Mouse (Mus musculus): ENCODE data around the gene Pik3c2b.
A peak's percentile ranks its signal among the peaks of the same experiment; 100 is the strongest.

The Pik3c2b gene

GRCm38 (mm10) chr1:133100980-133101798 is 55.7 kb downstream of the Pik3c2b start:
- peak; percentile 87 for DNase-seq (ENCODE audit: low spot score)

GRCm38 (mm10) chr1:133102108-133102507 is 56.6 kb downstream of the Pik3c2b start:
- DNase-seq (ENCODE audit: low spot score), result no peak

- DNase-seq (ENCODE audit: low spot score), result no peak
Observed at GRCm38 (mm10) chr1:133103315-133103714, 57.8 kb downstream of the Pik3c2b start.

GRCm38 (mm10) chr1:133103871-133104270 is 58.4 kb downstream of the Pik3c2b start:
- DNase-seq (ENCODE audit: low spot score), result no peak

DNA sequence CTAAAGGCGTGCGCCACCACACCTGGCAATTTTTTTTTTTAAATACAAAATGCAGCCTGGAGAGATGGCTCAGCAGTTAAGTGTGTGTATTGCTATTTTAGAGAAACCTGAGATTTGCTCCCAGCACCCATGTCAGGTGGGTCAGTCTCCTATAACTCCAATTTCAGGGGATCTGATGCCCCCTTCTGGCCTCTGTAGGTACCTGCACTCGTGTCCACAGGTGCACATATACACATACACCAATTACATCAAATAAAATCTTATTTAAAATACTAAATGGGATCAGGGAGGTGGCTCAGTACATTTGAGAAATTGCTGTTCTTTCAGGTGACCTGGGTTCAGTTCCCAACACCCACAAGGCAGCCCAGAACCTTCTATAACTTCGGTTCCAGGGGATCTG is 70.6 kb downstream of the Pik3c2b start:
- DNase-seq (ENCODE audit: low spot score), result no peak

- no peak for DNase-seq (ENCODE audit: low spot score)
Observed at GRCm38 (mm10) chr1:133118127-133118526, 72.7 kb downstream of the Pik3c2b start.

DNA sequence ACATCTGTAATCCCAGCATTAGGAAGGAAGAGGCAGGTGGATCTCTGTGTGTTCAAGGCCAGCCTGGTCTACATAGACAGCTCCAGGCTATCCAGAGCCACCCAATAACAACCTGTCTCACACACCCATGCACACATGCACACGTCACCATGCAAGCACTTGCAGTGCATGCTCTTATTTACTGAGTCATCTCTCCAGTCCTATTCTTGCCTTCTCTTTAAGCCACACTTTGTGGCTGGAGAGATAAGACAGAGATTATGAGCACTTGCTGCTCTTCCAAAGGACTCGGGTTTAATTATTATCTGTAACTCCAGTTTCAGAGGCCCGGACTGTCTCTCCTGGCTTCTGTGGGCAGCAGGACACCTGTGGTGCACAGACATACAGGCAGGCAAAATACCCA is 73.4 kb downstream of the Pik3c2b start:
- no peak for DNase-seq (ENCODE audit: low spot score)

- DNase-seq (ENCODE audit: low spot score), result no peak
Observed at GRCm38 (mm10) chr1:133119931-133120712, 74.7 kb downstream of the Pik3c2b start.

- DNase-seq (ENCODE audit: low spot score), result no peak
Observed at GRCm38 (mm10) chr1:133121246-133121645, 75.8 kb downstream of the Pik3c2b start.

- no peak for DNase-seq (ENCODE audit: low spot score)
Observed at GRCm38 (mm10) chr1:133124137-133124536, 78.7 kb downstream of the Pik3c2b start.

DNA sequence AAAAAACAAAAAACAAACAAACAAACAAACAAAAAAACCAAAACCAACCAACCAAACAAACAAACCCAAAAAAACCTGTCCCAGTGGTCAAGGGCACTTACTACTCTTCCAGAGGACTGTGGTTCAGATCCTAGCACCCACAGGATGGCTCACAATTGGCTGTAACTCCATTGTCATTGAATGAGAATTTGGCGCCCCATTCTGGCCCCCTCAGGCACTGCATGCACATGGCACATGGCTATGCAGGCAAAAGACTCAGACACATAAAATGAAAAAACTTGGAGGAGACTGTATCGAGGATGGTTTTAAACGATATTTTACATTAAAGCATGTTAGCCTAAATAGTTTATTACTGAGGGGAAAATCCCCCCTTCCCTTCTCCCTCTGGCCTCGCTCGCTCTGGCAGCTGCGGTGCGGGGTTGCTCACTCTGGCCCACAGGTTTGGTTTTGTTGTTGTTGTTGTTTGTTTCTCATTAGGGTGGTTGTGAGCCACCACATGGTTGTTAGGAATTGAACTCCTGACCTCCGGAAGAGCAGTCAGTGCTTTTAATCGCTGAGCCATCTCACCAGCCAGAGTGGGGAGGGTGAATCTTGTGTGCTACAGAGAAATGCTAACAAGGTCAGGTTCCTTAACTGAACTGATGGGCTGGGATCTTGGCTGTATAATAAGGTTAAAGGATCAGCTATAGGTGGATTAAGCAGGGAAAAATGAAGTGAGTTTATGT is 80.3 kb downstream of the Pik3c2b start:
- no peak for DNase-seq (ENCODE audit: low spot score)

- no peak for DNase-seq (ENCODE audit: low spot score)
Observed at GRCm38 (mm10) chr1:133126365-133126740, 80.9 kb downstream of the Pik3c2b start.

DNA sequence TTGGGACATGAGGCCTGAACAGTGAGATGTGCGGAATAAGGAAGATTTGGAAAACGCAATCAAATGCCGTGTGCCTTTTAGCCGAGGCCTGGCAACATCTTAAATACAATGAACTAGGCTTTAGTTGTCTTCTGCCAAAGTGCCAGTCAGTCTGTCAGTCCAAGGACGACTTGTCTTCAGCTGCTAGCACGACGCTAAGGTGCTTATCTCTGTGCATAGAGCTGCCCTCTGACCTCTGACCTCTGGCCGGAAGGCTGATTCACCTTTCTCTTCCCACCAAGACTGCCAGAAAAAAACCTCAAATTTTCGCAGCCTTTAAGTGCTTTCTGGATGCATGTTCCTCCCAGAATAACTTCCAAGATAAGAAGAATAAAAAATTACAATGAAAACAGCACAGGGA is 81.9 kb downstream of the Pik3c2b start:
- DNase-seq (ENCODE audit: low spot score), result no peak

DNA sequence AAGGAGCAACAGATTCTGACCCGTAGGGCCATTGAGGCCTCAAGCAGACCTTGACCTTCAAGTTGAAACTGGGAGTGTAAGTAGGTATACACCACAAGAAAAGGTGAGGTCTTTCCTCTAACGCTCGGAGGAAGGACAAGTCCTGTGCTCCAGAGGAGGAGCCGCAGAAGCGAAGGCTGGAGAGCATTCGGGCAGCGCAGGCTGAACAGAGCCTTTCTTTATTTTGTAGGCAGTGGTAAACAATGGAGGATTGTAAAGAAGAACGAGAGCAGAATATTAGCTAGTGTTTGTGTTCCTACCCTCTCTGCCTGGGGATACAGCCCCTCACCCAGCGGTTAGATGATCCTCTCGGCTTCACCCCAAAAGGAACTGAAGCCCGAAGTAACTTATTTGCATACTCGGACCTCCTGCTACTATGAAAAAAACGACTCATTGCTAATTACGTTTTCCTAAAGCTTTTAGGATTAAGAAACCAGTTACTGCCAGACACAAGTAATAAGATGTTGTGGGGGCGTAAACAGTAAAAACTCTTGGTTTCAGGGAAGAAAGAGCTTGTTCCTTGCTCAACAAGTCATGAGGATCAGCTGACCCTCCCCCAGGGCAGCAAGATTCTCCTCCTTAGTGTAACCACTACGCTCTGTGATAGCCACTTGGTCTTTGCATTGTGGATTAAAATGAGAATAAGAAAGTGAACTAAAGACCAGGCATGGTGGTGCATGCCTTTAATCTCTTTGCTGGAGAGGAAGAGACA is 84.2 kb downstream of the Pik3c2b start:
- peak; percentile 37 for DNase-seq (ENCODE audit: low spot score)

GRCm38 (mm10) chr1:133130638-133131560 is 85.4 kb downstream of the Pik3c2b start, which contains the start of gene Ppp1r15b:
Gene Ppp1r15b, plus strand, starts transcription at chr1:133131143.
- peak; percentile 99 for DNase-seq (ENCODE audit: low spot score)

DNA sequence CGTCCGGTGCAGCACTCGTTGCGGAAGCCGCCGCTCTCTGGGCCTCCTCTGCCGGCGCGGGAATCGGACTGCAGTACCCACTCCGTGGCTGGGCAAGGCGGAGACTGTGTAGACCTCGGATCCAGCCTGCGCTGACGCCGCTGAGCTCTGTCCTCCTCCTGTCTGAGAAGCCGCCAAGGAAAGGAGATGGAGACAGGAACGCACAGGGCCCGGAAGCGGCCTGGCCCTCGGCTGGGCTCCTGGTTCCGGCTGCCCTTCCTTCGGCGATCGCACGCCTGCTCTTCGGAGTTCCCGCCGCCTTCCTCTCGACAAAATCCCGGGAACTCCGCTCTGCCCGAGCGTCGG is 86.1 kb downstream of the Pik3c2b start:
- DNase-seq (ENCODE audit: low spot score), result no peak

DNA sequence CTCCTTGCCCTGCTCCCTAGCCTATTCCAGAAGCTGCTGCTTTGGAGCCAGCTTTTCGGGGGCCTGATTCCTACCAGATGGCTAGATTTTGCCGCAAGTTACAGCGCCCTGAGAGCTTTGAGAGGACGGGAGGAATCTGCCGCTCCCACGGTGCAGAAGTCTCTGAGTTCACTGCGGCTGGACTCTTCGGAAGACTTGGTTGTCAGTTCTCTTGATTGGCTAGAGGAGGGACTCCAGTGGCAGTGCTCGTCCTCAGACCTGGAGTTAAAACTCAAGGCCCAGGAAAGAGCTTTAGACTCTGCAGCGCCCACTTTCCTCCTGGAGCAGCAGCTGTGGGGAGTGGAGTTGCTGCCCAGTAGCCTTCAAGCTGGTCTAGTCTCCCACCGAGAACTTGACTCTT is 86.5 kb downstream of the Pik3c2b start:
- no peak for DNase-seq (ENCODE audit: low spot score)

GRCm38 (mm10) chr1:133132388-133133326 is 87.2 kb downstream of the Pik3c2b start:
- DNase-seq (ENCODE audit: low spot score), result no peak

- no peak for DNase-seq (ENCODE audit: low spot score)
Observed at GRCm38 (mm10) chr1:133133425-133133824, 88.0 kb downstream of the Pik3c2b start.

DNA sequence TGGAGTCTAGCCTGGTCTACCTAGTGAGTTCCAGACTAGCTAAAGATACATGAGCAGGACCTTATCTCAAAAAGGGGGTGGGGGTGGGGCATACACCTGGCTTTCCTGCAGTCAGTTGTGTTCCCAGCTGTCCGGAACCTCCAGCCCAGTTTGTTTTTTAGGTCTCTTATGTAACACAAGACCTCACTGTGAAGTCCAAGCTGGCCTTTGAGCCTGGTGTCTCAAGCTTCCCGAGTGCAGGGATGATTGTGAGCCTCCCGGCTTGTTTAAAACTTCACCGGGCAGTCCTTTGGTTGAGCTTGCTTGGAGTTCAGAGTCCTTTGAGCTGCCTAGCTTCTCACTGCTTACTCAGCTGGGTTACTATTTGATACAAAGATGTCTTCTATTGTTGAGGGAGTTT is 88.6 kb downstream of the Pik3c2b start:
- DNase-seq (ENCODE audit: low spot score), result no peak
